Mouse (Mus musculus): ENCODE measurements around the gene Dcakd. TPM values are rescaled to one million over a fixed set of nuclear protein-coding genes. Genes with fewer than 3 reads are reported as not detected.

The Dcakd gene
- total RNA-seq (2014; fragmentation: Nextera tagmentation) = 30.5 and 40.9 TPM in 2 replicates
- 14.3 and 17.0 TPM in 2 replicates for total RNA-seq (2017)

DNA sequence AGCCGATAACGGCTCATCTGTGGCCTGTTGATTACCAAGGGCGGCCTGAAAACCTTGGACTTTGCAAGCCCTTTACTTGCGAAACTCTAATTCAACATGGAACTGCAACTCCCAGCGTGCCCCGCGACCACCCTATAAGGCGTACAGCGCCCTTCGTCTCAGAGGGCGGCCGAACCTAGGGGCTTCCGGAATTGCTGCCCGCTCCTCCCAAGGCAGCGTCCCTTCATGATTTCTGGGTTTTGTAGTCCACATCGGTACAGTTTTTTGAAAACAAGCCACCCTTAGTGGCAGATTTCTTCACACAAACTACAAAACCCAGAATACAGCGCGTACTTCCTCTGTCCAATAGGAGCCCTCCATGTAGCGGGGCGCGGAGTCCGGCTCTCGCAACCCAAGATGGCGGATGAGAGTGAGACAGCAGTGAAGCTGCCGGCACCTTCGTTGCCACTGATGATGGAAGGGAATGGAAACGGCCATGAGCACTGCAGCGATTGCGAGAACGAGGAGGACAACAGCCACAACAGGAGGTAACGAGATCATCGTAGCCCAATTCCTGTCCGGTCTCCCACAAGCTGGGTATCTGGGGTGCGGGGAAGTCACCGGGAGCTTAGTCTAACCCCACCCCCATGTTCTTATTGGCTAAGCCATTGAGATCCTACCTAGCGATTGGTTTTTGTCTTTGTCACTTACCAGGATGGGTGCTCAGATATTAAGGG is at the start of gene Dcakd, which contains the start of gene Nmt1:
Gene Dcakd (minus strand): TSS at position 158 of the 716 bp plus-strand sequence.
Gene Nmt1 (plus strand): TSS at position 15 of the 716 bp plus-strand sequence.
- ATAC-seq (replicated peaks; ENCODE audit: poor library complexity, severe bottlenecking) = peak; percentile 85

DNA sequence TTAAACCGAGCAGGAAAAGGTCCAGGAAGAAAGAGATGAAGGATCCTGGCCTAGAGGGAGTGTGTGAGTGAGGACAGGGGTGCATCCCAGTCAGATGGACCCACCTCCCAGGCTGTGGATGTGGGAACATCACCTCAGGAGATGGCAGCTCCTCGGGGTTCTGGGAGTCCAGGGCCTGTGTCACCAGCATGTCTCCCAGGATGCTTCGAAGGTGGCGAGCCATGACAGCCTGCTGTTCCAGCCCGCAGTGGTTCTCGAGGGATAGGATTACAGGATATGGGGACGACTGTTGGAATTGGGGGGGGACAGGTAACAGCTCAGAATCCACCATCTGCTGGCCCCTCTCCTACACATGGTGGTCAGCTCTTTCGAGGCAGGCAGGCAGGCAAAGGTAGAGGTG is 48.4 kb upstream of the Dcakd start:
- no peak for ATAC-seq (replicated peaks; ENCODE audit: poor library complexity, severe bottlenecking)

DNA sequence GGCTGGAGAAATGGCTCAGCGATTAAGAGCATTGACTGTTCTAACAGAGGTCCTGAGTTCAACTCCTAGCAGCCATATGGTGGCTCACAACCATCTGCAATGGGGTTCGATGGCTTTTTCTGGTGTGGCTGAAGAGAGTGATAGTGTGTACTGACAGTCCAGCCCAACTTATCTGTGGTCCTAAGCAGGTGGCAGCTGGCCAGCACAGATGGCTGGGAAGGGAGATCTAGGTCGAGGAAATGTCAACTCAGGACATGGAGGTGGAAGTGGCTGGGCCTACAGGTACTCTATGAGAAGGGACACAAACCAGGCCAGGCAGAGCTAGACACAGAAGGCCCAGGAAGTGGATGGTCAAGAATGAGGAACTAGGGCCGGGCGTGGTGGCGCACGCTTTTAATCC is 47.9 kb upstream of the Dcakd start:
- no peak for ATAC-seq (replicated peaks; ENCODE audit: poor library complexity, severe bottlenecking)

DNA sequence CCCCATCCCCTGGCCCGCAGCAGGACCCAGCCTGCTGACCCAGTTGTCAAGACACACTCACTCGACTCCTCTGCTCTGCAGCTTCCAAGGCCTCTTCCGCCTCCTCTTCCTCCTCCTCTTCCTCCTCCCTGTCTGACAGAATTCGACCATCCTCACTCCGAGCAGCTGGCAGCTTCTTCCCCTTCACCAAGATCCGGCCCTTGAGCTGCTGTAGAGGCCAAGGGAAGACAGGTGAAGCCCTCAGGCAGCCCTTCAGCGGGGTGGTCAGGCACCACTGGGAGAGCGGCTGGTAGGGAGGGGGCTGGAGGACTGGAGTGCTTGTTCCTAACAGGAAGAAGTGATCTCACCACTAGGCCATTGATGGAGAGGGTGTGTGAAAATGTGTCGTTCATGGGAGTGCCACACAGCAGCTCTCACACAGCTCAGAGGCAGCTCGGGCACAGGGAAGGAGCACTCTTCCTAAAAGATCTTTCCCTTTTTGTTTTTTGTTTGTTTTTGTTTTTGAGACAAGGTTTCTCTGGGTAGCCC is 46.7 kb upstream of the Dcakd start:
- no peak for ATAC-seq (replicated peaks; ENCODE audit: poor library complexity, severe bottlenecking)

DNA sequence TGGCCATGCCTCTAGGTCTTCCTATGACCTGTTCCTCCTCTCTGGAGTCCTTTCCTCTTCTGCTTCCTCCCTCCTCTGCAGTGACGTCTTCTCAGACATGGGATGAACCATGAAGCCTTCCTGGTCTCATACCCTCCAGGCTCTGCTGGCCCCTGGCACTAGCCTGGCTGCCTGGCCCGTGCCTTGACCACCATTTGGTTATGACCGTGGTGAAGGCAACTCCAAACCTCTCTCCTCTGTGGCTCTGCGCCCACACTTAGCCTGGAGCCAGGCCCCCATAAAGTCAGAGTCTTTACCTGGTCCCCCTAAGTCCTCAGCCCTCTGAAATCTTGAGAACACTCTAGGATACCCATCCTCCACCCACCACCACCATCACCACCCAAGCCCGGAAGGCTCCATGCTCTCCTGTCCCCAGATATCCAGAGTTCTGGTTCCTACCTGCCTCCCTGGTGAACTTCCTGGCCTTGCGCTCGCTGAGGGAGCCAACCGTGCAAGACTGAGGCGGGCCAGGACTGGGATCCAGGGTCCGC is 46.1 kb upstream of the Dcakd start:
- ATAC-seq (replicated peaks; ENCODE audit: poor library complexity, severe bottlenecking) = no peak

DNA sequence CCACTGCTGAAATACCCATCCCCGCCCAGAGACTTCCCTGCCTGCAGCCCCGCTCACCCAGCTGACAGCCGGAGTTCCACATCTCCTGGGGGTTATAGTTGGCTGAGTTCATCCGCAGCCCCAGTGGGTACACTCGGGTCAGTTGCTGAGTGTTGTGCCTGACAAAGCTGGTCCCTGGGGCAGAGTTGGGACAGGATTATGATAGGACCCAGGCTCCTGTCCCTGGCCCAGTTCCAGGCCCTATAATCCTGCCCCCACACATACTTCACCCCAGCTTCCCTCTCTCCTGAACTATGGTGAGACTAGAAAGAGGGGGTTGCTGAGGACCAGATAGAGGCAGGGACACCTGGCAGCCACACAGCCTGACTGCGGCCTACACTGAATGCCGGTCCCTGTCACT is 45.5 kb upstream of the Dcakd start:
- no peak for ATAC-seq (replicated peaks; ENCODE audit: poor library complexity, severe bottlenecking)

DNA sequence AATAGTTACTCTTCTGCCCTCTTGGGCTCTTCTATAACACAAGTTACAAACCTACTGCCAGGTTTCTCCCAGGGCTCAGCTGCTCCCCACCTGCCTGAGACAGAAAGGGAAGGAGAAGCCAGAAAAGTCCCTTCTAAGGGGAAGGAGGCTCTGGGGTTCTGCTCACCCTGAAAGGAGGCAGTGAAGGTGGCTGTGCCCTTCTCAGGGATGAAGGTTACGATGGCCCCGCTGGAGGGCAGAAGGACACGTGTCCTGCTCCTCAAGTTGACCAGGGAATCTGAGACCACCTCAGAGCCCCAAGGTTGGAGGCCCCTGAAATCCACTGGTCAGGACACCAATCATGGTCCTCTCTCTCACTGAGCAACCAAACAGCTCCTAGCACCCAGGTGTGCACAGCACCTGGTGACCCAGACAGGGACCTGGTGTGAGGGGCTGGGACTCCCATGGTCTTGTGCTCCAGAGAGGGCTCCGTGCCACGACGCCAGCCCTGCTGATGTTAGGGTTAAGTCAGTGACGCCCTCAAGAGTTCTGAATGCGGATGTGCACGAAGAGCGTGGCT is 42.3 kb upstream of the Dcakd start:
- ATAC-seq (replicated peaks; ENCODE audit: poor library complexity, severe bottlenecking) = no peak

DNA sequence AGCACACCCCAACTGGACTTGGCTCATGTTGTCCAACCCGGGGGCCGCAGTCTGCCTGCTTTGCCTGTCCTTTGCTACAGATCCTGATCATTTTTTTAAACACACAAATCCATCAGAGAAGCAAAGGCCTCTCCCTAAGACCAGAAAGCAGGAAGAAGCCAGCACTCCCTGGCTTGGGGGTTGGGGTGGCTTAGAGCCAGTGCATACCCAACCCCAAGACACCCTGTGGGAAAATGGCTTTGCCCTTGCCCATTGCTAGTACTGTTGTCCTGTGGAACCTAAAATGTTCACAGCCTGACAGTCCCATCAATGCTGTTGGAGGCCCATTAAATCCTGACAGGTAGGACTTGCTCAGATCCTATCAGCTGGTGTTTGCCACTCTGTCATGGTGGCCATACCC is 41.6 kb upstream of the Dcakd start:
- no peak for ATAC-seq (replicated peaks; ENCODE audit: poor library complexity, severe bottlenecking)

DNA sequence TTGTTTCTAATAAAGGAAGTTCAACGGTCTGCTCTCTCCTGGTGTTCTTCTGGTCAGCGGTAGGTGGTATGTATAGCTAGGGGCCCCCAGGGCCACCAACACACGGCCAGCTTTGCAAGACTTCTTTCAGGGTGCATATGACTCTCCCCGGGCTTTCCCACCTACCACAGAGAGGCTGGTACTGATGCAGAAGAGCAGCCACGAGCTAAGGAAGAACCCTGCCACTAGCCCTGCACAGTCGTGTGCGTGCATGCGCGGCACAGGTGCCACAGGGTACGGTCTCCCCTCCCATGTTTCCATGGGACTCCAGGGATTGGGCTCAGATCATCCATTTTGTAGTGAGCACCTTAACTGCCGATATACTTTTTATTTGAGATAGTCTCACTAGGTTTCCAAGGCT is 40.8 kb upstream of the Dcakd start:
- no peak for ATAC-seq (replicated peaks; ENCODE audit: poor library complexity, severe bottlenecking)

DNA sequence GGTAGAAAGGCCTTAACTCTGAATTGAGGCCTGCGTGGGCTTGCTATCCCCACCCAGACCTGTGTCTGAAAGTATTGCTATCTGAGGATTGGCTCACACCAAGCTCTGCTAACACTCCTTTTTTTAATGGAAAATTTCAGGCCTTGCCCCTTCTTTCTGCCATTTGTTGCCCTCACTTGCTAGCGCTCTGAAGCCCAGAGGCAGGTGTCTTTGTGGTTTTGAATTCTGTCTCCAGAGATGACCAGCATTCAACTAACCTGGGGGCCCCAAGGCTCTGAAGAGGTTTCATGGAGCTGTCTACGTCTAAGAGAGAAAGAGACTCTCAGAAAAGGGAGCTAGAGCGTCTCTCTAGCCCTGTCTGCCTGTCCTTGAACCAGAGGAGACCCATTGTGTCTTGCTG is 40.1 kb upstream of the Dcakd start:
- ATAC-seq (replicated peaks; ENCODE audit: poor library complexity, severe bottlenecking) = no peak

DNA sequence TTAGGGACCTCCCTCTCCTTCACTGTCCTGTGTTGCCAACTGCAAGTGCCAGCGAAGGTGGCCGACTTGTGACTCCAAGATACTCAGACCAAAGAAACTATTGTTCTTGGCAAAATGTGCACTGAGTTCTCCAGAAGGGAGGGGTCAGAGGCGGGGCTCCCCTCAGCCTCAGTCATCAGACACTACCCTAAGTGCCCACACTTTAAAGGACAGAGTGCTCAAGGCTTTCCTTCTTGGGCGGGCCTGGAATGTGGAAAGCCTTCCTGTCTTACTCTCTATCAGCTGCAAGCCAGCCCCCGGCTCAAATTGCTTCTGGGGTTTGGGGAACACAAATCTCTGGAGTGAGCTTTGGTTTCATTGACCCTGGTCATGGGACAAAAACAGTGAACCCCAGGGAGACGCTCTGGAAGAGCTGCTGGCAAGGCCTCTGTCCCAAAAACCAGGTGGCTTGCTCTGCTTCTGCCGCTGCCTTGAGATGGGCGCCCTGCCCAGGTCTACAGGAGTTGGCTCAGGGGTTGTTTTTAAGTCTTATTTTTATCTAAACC is 39.4 kb upstream of the Dcakd start:
- no peak for ATAC-seq (replicated peaks; ENCODE audit: poor library complexity, severe bottlenecking)

DNA sequence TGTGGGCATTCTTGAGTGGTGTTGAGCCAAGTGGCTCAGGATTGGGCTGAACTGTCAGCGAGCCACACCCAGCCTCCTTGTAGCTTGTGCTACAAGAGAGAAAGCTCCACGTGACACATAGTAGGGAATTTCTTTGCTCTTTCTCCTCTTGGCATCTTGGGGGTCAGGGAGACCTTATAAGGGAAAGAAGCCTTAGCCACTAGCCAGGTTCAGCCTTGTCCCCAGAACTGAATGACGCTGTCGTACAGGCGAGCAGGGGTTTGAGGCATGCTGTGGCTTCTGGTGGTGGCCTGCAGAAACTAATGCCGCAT is 38.9 kb upstream of the Dcakd start:
- no peak for ATAC-seq (replicated peaks; ENCODE audit: poor library complexity, severe bottlenecking)

DNA sequence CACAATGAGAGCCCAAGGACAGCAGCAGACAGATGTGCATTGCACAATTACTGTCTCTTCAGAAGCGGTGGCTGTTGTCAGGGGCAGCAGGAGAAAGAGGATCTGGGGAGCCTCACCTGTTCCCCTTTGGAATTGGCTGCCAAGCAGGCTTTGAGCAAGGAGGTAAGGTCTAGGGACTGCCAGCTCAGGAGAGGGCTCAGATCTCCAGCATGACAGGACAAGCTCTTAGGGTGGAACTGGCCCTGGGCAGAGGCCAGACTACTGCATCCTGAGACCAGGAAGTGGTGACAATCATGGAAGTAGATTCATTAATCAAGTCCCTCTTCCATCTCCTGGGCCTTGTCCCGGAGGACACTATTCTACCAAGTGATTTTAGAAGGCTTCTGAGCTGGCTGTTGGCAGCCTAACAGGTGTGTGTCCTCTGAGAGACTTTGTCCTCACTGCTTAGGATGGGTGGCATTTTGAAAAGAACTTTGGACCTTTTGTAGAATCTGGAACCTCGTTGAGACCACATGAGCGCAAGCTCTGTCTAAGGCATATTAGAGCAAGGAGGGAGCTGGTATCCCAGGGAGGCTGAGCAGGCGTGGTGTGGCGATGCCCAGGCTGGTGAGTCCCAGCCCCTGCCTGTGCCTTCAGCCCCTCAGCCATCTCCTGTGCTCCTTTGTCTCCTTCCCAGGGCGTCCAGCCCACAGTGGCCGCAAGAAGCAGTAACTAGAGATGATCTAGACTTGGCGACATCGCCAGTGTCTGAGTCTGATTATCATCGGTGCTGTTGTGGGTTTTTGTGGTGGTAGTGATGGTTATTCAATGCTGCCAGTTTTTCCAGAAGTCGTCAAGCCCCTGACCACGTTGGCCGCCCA is 38.3 kb upstream of the Dcakd start:
- ATAC-seq (replicated peaks; ENCODE audit: poor library complexity, severe bottlenecking) = no peak

DNA sequence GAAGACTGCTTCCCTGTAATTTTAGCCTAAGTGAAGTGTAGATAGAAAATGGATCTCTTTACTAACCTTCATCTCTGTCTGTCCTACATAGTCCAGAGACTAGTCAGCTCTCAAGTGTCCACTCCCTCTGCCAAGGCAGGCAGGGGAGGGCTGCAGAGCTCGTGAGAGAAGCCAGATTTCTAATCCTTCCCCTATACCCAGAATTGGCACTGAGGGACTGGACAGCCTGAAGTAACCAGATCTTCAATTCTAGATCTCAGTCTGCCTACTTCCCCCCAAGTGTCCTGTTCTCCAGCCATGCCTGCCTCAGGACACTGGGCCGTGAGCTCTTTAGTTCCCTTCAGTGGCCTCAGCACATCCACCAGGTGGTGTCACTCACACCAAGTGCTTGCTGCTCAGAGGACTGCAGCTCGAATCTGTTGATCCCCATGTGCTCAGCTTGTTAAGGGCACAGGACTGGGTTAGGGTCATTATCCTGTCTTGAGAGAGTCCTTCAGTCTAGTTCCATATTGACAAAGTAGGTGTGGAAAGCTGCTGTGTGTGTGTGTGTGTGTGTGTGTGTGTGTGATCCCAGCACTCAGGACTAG is 30.5 kb upstream of the Dcakd start:
- no peak for ATAC-seq (replicated peaks; ENCODE audit: poor library complexity, severe bottlenecking)

DNA sequence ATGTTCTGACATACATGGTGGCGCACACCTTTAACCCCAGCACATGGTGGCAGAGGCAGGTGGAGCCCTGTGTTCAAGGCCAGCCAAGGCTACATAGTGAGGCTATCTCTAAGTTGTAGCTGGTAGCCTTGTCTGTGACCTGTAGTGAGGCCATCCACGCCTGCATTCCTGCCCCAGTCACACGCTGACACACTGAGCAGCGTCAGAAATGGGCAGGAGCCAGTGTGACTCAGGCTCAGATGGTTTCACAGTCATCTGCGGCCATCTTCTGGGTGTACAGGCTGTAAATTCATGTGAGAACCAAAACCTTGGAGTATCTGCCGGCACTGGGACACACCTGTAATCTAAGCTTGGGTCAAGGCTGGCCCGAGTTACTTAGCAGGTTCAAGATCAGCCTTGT is 28.5 kb upstream of the Dcakd start:
- no peak for ATAC-seq (replicated peaks; ENCODE audit: poor library complexity, severe bottlenecking)

DNA sequence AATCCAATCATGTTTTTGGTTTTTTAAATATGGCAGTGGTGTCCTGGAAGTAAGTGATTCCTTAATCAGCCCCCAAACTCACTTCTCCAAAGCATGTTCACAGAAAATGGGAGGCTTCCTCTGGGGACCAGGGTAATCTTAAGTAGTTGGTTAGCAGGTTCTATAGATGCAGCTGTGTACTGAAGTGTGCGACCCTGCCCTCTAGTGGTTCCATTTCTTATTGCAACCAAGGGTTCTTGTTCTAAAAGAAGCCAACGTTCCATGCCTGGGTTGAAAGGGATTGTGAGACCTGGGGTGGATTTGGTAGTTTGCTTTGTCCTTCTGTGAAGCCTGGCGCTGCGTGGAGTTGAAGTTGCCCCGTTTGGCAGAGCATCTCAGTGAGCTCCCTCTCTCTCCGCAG is 26.7 kb upstream of the Dcakd start:
- ATAC-seq (replicated peaks; ENCODE audit: poor library complexity, severe bottlenecking) = 0 out of 2 replicates have a peak, but pooled peaks have one; percentile 29

DNA sequence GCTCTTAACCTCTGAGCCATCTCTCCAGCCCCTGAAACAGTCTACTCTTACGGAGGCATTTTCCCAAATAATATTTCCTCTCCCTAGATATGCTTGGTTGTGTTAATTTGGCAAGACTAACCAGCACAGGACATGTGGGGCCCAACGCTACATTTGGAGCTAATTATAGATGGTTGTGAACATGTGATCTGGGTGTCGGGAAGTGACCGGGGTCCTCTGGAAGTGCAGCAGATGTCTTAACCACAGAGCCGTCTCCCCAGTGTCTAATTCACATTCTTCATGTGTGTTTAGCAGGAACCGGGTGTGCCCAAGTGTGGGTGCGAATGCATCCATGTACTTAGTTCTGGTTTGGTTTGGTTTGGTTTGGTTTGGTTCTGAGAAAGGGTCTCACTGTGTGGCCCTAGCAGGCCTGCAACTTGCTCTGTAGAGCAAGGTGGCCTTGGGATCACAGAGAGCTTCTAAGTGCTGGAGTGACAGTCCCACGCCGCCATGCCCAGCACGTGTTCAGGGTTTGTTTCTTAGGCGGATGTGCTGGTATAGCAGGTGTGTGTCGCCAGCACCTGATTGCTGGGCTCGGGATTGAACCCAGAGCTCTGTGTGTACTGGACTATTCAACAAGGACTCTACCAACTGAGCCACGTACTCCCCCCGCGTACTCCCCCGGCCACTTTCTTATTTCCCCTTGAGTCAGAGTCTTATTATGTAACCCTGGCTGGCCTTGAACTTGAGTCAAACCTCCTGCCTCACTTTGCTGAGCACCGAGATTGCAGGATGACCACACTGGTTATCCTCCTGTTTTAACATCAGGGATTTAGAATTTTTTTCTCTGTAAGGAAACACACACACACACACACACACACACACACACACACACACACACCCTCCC is 25.3 kb upstream of the Dcakd start:
- ATAC-seq (replicated peaks; ENCODE audit: poor library complexity, severe bottlenecking) = no peak

DNA sequence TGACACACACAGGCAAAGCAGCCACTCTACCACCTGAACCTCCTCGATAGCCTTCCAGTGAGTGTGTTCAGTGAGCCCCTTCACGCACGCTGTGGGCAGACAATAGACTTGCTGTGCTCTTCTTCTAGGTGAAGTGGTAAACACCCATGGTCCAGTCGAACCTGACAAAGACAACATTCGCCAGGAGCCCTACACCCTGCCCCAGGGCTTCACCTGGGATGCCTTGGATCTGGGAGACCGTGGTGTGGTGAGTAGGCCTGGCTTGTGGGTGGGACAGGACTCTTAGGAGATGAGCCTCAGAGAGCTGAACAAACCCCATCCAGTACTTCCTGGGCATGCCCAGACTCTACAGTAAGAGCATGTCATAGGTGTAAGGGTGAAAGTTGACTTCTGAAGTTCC is 23.9 kb upstream of the Dcakd start:
- no peak for ATAC-seq (replicated peaks; ENCODE audit: poor library complexity, severe bottlenecking)

DNA sequence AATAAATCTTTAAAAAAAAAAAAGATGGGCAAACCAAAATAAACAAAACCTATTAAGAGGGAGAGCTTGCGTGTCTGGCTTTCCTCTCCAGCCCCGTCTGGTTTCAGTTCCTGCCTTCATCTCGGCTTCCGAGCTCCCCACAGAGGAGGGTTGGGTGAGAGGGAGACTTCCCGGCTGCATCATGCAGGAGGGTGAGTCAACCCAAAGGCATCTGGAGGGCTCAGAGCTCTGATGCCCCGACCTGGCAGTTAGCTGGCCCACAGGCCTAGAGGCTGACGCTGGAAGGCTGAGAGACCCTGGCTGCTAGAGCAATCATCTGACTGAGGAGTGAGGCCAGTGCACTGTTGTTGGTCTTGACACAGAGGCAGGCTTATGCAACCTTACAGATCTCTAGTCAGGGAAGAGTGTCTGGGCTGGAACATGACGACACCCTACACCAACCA is 23.1 kb upstream of the Dcakd start:
- peak; percentile 88 for ATAC-seq (replicated peaks; ENCODE audit: poor library complexity, severe bottlenecking)
